In genomic region chr2:158106947-158107587, GRCm38 (mm10) we compare ENCODE assay signal across 8 mouse cellular contexts. TPM values are rescaled to one million over a fixed set of nuclear protein-coding genes. Genes with fewer than 3 reads are reported as not detected.
DNase-seq lines count a peak whose midpoint lies in the region; ATAC-seq and TF ChIP-seq lines count a peak whose summit lies in the region.

No protein-coding gene starts in this region.

- no peaks in the 10 kb centered on the region for H3K36me3 ChIP-seq in thymus, adult 2 months (ENCODE audit: control insufficient read depth, insufficient read depth, low read length)
- no peaks in the 10 kb centered on the region for H3K36me3 ChIP-seq in heart, embryonic 10.5 days
- no peaks in the 10 kb centered on the region for H3K36me3 ChIP-seq in lung, embryonic 14.5 days (ENCODE audit: insufficient read depth)

- no peak overlapping the region for H3K9ac ChIP-seq in lung, embryonic 14.5 days

- 48% methylated on average over 6 of the region's 6 CpGs for WGBS in thymus, adult 2 months
- WGBS in heart, embryonic 10.5 days, result 31% methylated on average over 6 of the region's 6 CpGs
- 23% methylated on average over 6 of the region's 6 CpGs for WGBS in lung, embryonic 14.5 days

- no peak overlapping the region for H3K27ac ChIP-seq in thymus, adult 2 months (ENCODE audit: control insufficient read depth, insufficient read depth, low read length)
- H3K27ac ChIP-seq in heart, embryonic 10.5 days, result peak overlapping the region; percentile 56
- H3K27ac ChIP-seq in lung, embryonic 14.5 days (ENCODE audit: low read depth), result peak overlapping the region; percentile 43; the same call in 1 of the 2 replicates

- no peak for TF ChIP-seq POLR2A in thymus, adult 2 months (IDR thresholded peaks at IDR 0.05; ENCODE audit: control insufficient read depth, extremely low read depth, insufficient read depth, low read length, poor library complexity)

- no peak overlapping the region for H3K4me3 ChIP-seq in thymus, adult 2 months (ENCODE audit: control insufficient read depth, insufficient read depth, low read length)
- no peak overlapping the region for H3K4me3 ChIP-seq in heart, embryonic 10.5 days
- no peak overlapping the region for H3K4me3 ChIP-seq in lung, embryonic 14.5 days (ENCODE audit: low read depth, low read length)

- no peaks in the 10 kb centered on the region for H3K27me3 ChIP-seq in thymus, adult 2 months (ENCODE audit: control insufficient read depth, insufficient read depth, low read length)
- no peaks in the 10 kb centered on the region for H3K27me3 ChIP-seq in heart, embryonic 10.5 days (ENCODE audit: insufficient read depth, poor library complexity, severe bottlenecking)
- H3K27me3 ChIP-seq in lung, embryonic 14.5 days (ENCODE audit: insufficient read depth, low read length), result no peaks in the 10 kb centered on the region

- no peaks in the 10 kb centered on the region for H3K9me3 ChIP-seq in heart, embryonic 10.5 days
- no peaks in the 10 kb centered on the region for H3K9me3 ChIP-seq in lung, embryonic 14.5 days (ENCODE audit: low read depth, low read length)

- ATAC-seq in common myeloid progenitor, adult 5-6 weeks (replicated peaks; ENCODE audit: low read depth, poor library complexity, severe bottlenecking), result peak; percentile 70
- peak; percentile 79 for ATAC-seq in lung, embryonic 14.5 days (ENCODE audit: insufficient read depth)

- no peak overlapping the region for H3K4me2 ChIP-seq in lung, embryonic 14.5 days

- TF ChIP-seq CTCF in thymus, adult 2 months (IDR thresholded peaks at IDR 0.05; ENCODE audit: borderline replicate concordance, control insufficient read depth, extremely low read depth, insufficient read depth, low read length, poor library complexity), result no peak
- TF ChIP-seq CTCF in lung, embryonic 14.5 days (IDR thresholded peaks at IDR 0.05; ENCODE audit: low read depth), result peak; percentile 94

- DNase-seq in thymus, adult 2 months, result peak; percentile 14
- DNase-seq in thymus, postnatal 10 days (ENCODE audit: low spot score in 2 of 2), result no peak
- DNase-seq in heart, embryonic 10.5 days (ENCODE audit: low spot score), result peak; percentile 89
- DNase-seq in kidney, adult 9 months, result peak; percentile 83
- DNase-seq in lung, embryonic 14.5 days, result peak; percentile 97
- peak; percentile 33 for DNase-seq in retina, postnatal 7 days (ENCODE audit: low read depth, low spot score)
- no peak for DNase-seq in right cerebral cortex, postnatal 36 days (ENCODE audit: low spot score in 2 of 2)

- H3K4me1 ChIP-seq in thymus, adult 2 months (replicated peaks; ENCODE audit: control insufficient read depth, insufficient read depth, low read length), result no peaks in the 10 kb centered on the region
- peaks cover 32% of the 10 kb centered on the region for H3K4me1 ChIP-seq in heart, embryonic 10.5 days
- peaks cover 20% of the 10 kb centered on the region for H3K4me1 ChIP-seq in lung, embryonic 14.5 days (ENCODE audit: insufficient read depth)

RNA-seq across cellular contexts. Expression of gene Tgm2, which starts 39.2 kb away (rescaled TPM):
- 32.8 and 37.6 TPM in 2 replicates for polyA plus RNA-seq in thymus, adult 2 months (2012; rRNA removed)
- total RNA-seq in common myeloid progenitor, adult 5-6 weeks (2017), result 3.8 and 5.4 TPM in 2 replicates
- 134 and 256 TPM in 2 replicates for polyA plus RNA-seq in heart, embryonic 10.5 days (2016; fragmentation: Nextera tagmentation; extraction: Ambion mirVana)
- polyA plus RNA-seq in lung, embryonic 14.5 days (2014; fragmentation: Nextera tagmentation; extraction: Ambion mirVana), result 40.8 and 41.7 TPM in 2 replicates

Comparison
In these comparisons a context has a peak if more than half of its experiments do, and no peak if none do; other contexts are left out.
1. DNase-seq: peak in thymus, adult 2 months (single experiment), heart, embryonic 10.5 days (single experiment), kidney, adult 9 months (single experiment), lung, embryonic 14.5 days (single experiment) and retina, postnatal 7 days (single experiment); none in thymus, postnatal 10 days (0 of 2) and right cerebral cortex, postnatal 36 days (0 of 2).